Mouse (Mus musculus) E14TG2a.4 (cell line): ENCODE data around the gene Btn1a1.

Experiments used
- H3K27me3 ChIP-seq: 2 replicates; pipeline ENCODE4 v1.6.1; 2014; ENCODE audit warnings: low read length, control low read depth; ENCODE audit not compliant: insufficient read depth
- H3K36me3 ChIP-seq: 2 replicates; pipeline ENCODE4 v1.6.1; 2014; ENCODE audit warnings: low read length, control low read depth; ENCODE audit not compliant: insufficient read depth
- H3K4me1 ChIP-seq: replicated peaks from 2 replicates; pipeline ENCODE4 v1.6.1; 2014; ENCODE audit warnings: low read depth, low read length, control low read depth
- H3K4me3 ChIP-seq: replicated peaks from 2 replicates; pipeline ENCODE4 v1.5.1; 2014; ENCODE audit warnings: mild to moderate bottlenecking, low read length
- H3K9me3 ChIP-seq: 2 replicates; pipeline ENCODE4 v1.6.1; 2014; ENCODE audit warnings: low read length, control low read depth
- CTCF ChIP-seq: conservative IDR thresholded peaks from 2 replicates; pipeline ENCODE4 v1.5.1; 2014; ENCODE audit warnings: low read length
- NANOG ChIP-seq: IDR thresholded peaks from 2 replicates; pipeline ENCODE4 v1.6.1; 2014; ENCODE audit warnings: borderline replicate concordance, low read length, mixed read lengths
- POU5F1 ChIP-seq: IDR thresholded peaks from 2 replicates; pipeline ENCODE4 v1.6.1; 2014; ENCODE audit warnings: low read length, borderline replicate concordance

Btn1a1 gene

DNA sequence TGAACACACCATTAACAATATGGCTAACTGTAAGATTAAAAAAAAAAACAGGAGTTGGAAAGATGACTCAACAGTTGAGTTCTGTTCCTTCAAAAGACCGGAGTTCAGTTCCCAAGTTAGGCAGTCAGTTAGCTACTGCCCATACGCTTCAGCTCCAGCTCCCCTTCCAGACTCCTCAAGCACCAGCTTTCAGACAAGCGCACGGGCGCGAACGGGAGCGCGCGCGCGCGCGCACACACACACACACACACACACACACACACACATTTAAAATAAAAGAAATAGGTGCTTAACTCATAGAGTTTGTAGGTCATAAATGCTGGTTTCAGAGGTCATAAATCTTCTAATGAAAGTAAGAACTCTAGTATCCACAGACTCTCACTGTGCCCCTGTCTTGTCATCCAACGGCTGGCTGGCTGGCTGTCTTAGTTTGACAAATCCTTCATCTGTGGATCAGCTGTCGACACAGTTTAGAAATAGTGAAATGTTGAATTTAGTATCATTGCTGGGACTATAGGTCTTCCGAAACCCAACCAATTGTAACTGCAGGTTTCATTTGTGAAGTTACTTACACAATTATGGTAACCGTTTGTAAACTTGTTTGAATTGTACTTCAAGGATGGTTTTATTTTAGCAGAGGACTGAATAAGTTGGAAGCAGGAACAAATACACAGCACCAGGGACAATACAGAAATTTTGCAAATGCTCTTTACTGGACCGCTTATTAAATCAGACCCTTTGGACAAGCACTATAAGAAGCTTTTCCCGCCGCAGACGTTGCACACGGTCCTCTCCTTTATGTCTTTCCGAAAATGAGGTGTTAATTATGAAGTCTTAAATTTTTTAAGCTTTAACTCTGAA lies 16.2 kb downstream of the Btn1a1 start:
- TF ChIP-seq NANOG (no peak), POU5F1 (no peak), CTCF (no peak)
- Histone ChIP-seq H3K4me1 (peaks cover 27% of the 10 kb centered on the region), H3K9me3 (no peaks in the 10 kb centered on the region), H3K27me3 (no peaks in the 10 kb centered on the region), H3K36me3 (no peaks in the 10 kb centered on the region), H3K4me3 (peak overlapping the region; percentile 82)

DNA sequence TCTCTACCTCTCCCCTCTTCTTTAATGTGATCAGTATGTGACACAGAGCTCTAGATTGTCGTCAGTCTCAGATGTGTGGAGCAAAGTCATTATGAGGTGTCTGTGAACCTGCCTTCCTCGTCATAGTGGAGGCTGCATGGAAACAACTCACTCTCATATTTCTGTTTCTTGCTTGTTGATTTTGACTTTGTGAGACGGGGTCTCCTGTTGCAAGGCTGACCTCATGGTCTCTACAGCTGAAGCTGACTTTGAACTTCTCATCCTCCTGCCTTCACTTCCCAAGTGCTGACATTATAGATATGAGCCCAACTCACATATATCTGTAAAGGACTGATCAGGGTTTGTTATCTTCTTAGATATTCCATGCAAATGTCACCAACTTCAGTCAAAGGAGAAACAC lies 16.9 kb downstream of the Btn1a1 start:
- Histone ChIP-seq H3K27me3 (no peaks in the 10 kb centered on the region), H3K4me3 (peak overlapping the region; percentile 82), H3K36me3 (no peaks in the 10 kb centered on the region), H3K4me1 (peaks cover 34% of the 10 kb centered on the region), H3K9me3 (no peaks in the 10 kb centered on the region)
- no peak for TF ChIP-seq CTCF
- TF ChIP-seq POU5F1 = no peak
- TF ChIP-seq NANOG = no peak

DNA sequence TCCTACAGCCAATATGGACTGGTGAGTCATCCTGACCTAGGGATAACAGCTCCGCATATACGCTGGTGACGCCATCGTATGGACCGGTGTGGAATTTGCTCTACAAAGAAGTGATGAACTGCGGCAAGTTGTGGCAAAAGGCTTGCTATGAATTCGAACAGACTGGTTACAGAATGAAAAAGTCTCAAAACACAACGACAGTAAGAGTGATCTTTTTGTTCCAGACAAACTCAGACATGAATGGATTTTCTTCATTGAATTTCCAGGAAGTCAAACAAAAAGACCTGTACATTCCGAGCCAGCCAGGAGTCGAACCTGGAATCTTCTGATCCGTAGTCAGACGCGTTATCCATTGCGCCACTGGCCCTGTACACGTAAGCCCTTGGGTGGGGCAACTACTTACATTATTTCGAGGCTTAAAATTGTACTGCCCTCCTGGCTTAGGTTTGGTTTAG lies 19.2 kb downstream of the Btn1a1 start:
- H3K4me3 ChIP-seq = peak overlapping the region; percentile 91
- H3K27me3 ChIP-seq = no peaks in the 10 kb centered on the region
- no peaks in the 10 kb centered on the region for H3K36me3 ChIP-seq
- TF ChIP-seq CTCF (0 out of 2 replicates have a peak, but pooled peaks have one; percentile 8), NANOG (no peak)
- H3K4me1 ChIP-seq = peaks cover 40% of the 10 kb centered on the region
- H3K9me3 ChIP-seq = no peaks in the 10 kb centered on the region

DNA sequence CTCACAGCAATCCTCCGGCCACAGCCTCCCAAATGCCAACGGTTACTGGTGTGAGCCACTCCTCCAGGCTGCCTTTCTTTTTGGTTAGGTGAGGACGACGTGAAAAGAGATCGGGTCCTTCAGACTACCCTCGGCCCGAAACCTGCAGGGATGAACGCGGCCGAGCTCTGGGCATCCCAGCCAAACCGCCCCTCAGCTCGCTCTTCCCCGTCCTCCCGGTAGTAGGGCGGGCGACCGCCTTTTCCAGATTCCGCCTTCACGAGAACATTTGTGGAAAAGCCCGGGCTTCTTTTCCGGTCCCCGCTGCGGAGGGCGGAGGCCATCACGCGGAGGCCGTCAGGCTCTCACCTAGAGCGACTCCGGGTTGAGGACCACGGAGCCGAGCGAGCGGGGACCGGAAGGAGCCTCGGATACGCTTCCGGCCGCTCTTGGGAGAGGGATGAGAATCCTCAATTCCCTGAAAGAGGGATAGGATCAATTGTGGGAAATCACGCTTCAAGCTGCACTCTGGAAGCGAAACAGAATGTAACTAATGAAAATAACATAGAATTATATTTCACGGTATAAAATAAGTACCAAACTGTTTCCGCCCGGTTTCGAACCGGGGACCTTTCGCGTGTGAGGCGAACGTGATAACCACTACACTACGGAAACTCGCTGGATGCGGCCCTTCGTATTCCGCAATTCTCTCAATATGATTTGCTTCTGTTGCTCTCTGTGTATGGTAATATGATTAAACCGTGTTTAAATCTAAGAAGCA lies 20.0 kb downstream of the Btn1a1 start:
- no peaks in the 10 kb centered on the region for H3K36me3 ChIP-seq
- peak overlapping the region; percentile 91 for H3K4me3 ChIP-seq
- no peaks in the 10 kb centered on the region for H3K9me3 ChIP-seq
- peaks cover 40% of the 10 kb centered on the region for H3K4me1 ChIP-seq
- H3K27me3 ChIP-seq = no peaks in the 10 kb centered on the region
- TF ChIP-seq POU5F1 (no peak), NANOG (no peak), CTCF (no peak)

DNA sequence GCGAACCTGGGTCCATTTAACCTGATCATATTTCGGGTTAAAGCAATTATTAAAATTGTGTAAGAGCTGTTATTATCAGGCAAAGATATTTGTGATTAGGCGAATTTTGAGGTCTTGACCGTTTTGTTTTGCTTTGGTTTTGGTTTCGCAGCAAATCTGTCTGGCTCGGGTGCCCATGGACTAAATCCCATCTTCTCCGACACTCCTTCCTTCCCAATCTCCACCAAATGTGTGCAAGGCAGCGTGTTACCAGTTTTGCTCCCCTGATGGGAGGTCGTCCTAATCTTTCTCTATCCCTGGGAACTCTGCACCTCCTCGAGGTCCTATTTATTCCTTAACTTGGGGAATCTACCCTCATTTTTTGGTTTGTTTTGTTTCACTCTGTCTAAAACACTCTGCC lies 20.5 kb downstream of the Btn1a1 start:
- Histone ChIP-seq H3K27me3 (no peaks in the 10 kb centered on the region), H3K36me3 (no peaks in the 10 kb centered on the region)

DNA sequence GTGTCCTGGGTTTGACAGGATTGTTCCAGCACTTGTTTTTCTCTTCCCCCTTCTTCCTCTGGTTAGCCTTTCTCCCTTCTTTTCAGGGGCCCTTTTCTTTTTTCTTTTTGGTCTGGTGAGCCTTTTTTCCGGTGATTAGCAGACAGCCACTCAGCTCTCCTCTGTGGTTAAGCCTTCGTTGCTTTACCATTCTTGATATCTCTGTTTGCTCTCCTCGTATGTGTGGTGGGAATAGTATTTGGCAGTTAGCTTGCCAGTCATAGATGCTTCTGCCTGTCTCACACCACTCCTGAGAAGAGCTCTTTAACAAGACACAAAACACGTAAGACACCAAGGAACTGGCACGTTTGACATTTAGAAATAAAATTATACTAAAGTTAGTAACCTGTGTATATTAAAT lies 21.2 kb downstream of the Btn1a1 start:
- Histone ChIP-seq H3K9me3 (no peaks in the 10 kb centered on the region), H3K36me3 (no peaks in the 10 kb centered on the region), H3K27me3 (no peaks in the 10 kb centered on the region), H3K4me3 (peak overlapping the region; percentile 91; the same call in 1 of the 2 replicates), H3K4me1 (peaks cover 50% of the 10 kb centered on the region)
- TF ChIP-seq CTCF = no peak
- TF ChIP-seq NANOG = no peak
- TF ChIP-seq POU5F1 = no peak

More for the DNA sequence above, 20.5 kb downstream of the Btn1a1 start:
- H3K4me1 ChIP-seq = peaks cover 43% of the 10 kb centered on the region
- TF ChIP-seq NANOG (no peak), CTCF (no peak)
- H3K4me3 ChIP-seq = peak overlapping the region; percentile 91
- no peaks in the 10 kb centered on the region for H3K9me3 ChIP-seq

DNA sequence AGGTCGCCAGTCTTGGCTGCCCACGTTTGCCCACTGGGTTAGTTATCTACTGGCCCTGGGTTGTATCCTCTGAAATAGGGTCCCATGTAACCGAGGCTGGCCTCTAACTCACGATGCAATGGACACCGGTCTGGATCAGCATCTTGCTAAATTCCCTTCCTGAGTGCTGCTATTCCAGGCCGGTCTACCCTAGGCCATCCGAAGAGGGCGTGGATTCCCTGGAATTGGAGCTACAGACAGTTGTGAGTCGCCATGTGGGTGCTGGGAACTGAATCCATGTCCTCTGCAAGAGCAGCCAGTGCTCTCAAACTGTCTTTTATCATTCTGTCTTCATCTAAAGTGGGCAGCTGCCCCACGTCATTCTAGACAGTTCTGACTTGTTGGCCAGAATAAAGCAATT lies 25.8 kb downstream of the Btn1a1 start:
- Histone ChIP-seq H3K4me1 (peaks cover 55% of the 10 kb centered on the region), H3K36me3 (no peaks in the 10 kb centered on the region), H3K27me3 (no peaks in the 10 kb centered on the region), H3K9me3 (no peaks in the 10 kb centered on the region), H3K4me3 (peak overlapping the region; percentile 68)
- TF ChIP-seq POU5F1 (no peak), CTCF (no peak), NANOG (no peak)

DNA sequence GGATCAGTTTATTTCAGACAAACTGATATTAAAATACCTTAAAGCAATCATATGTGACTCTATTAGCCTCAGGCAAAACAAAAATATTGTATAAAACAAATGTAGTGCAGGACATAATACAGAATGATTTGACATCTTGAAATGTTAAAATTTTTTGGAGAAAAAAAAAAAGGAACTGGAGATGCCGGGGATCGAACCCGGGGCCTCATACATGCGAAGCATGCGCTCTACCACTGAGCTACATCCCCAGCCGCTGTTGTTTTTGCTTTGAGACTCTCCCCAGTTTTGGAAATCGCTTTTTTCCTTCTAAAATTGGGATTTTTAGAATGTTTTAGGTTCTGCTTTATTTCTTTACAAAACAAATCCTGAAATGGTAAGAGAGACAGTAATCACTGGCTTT lies 27.2 kb downstream of the Btn1a1 start:
- peak overlapping the region; percentile 87 for H3K4me3 ChIP-seq
- no peaks in the 10 kb centered on the region for H3K36me3 ChIP-seq
- H3K27me3 ChIP-seq = no peaks in the 10 kb centered on the region
- TF ChIP-seq POU5F1 (no peak), NANOG (no peak), CTCF (no peak)
- H3K4me1 ChIP-seq = peaks cover 53% of the 10 kb centered on the region
- H3K9me3 ChIP-seq = no peaks in the 10 kb centered on the region
